Mouse (Mus musculus) liver, embryonic 11.5 days (tissue): ENCODE measurements around the gene Tdo2. TPM values are rescaled to one million over a fixed set of nuclear protein-coding genes. Genes with fewer than 3 reads are reported as not detected.

Source experiments
- ATAC-seq: fragments of 200-750 bp; cut with Nextera tagmentation; replicated peaks from 2 replicates; pipeline ENCODE4 v1.8.0; 2017; ENCODE audit warnings: moderate number of reproducible peaks, mild to moderate bottlenecking, moderate TSS enrichment, moderate library complexity; ENCODE audit not compliant: low FRiP score
- DNase-seq: peaks from one replicate; pipeline ENCODE4 v3.0.0-alpha.2; 2017; ENCODE audit warnings: low spot score
- H3K27ac ChIP-seq: fragments of 300-500 bp; sonication (generic); 2 replicates; pipeline ENCODE4 v1.5.1; 2014; ENCODE audit warnings: mild to moderate bottlenecking, low read depth, low read length, control low read depth
- H3K27me3 ChIP-seq: fragments of 300-500 bp; sonication (generic); replicated peaks from 2 replicates; pipeline ENCODE4 v1.6.1; 2014; ENCODE audit warnings: low read length, mixed read lengths; ENCODE audit not compliant: control insufficient read depth, insufficient read depth
- H3K36me3 ChIP-seq: fragments of 300-500 bp; sonication (generic); 2 replicates; pipeline ENCODE4 v1.6.1; 2014; ENCODE audit warnings: mild to moderate bottlenecking, low read length, moderate library complexity, mixed read lengths; ENCODE audit not compliant: control insufficient read depth, insufficient read depth
- H3K4me1 ChIP-seq: fragments of 300-500 bp; sonication (generic); replicated peaks from 2 replicates; pipeline ENCODE4 v1.6.1; 2014; ENCODE audit warnings: low read length, mixed read lengths; ENCODE audit not compliant: control insufficient read depth, insufficient read depth
- H3K4me2 ChIP-seq: fragments of 300-500 bp; sonication (generic); 2 replicates; pipeline ENCODE4 v1.6.1; 2014; ENCODE audit warnings: mild to moderate bottlenecking, control low read depth, moderate library complexity
- H3K4me3 ChIP-seq: fragments of 300-500 bp; sonication (generic); 2 replicates; pipeline ENCODE4 v1.5.1; 2014; ENCODE audit warnings: low read depth, low read length, control low read depth
- H3K9ac ChIP-seq: fragments of 300-500 bp; sonication (generic); 2 replicates; pipeline ENCODE4 v1.6.1; 2014; ENCODE audit warnings: low read depth, low read length, control low read depth
- H3K9me3 ChIP-seq: fragments of 300-500 bp; sonication (generic); 2 replicates; pipeline ENCODE4 v1.6.1; 2016; ENCODE audit warnings: low read length, inconsistent platforms, mixed read lengths; ENCODE audit not compliant: control insufficient read depth
- WGBS: fragments of 180-500 bp; shearing (Covaris S2); extraction: QIAGEN DNeasy Blood & Tissue Kit; methylation state at CpG from one replicate; pipeline ENCODE4 v1.1.7; 2014; 5-methylcytosine and 5-hydroxymethylcytosine counted together
- polyA plus RNA-seq: library from polyadenylated mRNA; unstranded; fragments of >200 nt; fragmentation: Nextera tagmentation; extraction: Ambion mirVana; gene quantifications from 2 replicates; pipeline ENCODE4 v1.2.1, GENCODE M21; 2014

The Tdo2 gene
- polyA plus RNA-seq = 0.38 and 0.71 TPM in 2 replicates

DNA sequence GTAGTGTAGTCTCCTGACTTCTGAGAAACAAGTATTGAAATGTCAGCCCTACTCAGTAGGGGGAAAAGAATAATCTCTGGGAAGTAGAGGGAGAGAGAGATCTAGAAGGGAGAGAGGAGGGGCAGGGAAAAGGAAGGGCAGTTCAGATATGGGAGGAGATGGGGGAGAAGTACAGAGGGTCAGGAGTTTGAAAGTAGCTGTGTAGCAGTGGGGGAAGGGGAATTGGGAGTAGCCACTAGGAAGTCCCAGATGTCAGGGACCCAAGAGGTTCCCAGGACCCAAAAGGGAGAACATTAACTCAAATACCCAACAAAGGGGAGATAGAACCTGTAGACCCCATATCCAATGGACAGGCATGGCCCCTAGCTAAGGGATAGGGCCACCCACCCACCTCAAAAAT, at the start of gene Tdo2:
Gene Tdo2, minus strand, starts transcription at position 101 of the 400 bp plus-strand sequence.
- H3K4me1 ChIP-seq = no peaks in the 10 kb centered on the region
- H3K27me3 ChIP-seq = no peaks in the 10 kb centered on the region
- ATAC-seq = no peak
- H3K9ac ChIP-seq = no peak within 1 kb of the TSS
- no peaks in the 10 kb centered on the region for H3K9me3 ChIP-seq
- H3K36me3 ChIP-seq = no peaks in the 10 kb centered on the region
- no peak within 1 kb of the TSS for H3K4me3 ChIP-seq
- no peak within 1 kb of the TSS for H3K4me2 ChIP-seq
- no peak within 1 kb of the TSS for H3K27ac ChIP-seq
- no peak for DNase-seq

DNA sequence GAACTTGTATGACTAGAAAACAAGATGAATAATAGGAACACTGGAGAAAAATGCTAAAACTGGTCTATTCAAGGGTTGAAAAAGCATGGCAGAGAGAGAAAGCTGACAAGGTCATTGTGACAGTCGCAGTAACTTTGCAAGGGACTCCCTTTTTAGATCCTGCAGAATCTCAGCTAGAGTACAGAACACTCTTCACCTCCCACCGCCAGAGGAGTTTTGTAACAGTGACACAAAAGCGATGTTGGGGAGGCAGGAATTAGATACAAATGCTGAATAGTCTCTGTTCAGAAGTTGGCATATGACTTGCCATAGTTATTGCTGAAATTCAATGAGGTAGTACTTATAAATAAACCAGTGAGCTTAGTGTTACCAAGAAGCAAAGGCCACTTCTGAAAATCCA, 47.1 kb upstream of the Tdo2 start:
- no peaks in the 10 kb centered on the region for H3K4me1 ChIP-seq
- no peak for DNase-seq
- no peak overlapping the region for H3K4me3 ChIP-seq
- no peaks in the 10 kb centered on the region for H3K9me3 ChIP-seq
- no peaks in the 10 kb centered on the region for H3K36me3 ChIP-seq
- no peak overlapping the region for H3K27ac ChIP-seq
- ATAC-seq = no peak
- H3K9ac ChIP-seq = no peak overlapping the region
- WGBS = 77% methylated on average over 3 of the region's 3 CpGs
- H3K4me2 ChIP-seq = no peak overlapping the region
- H3K27me3 ChIP-seq = no peaks in the 10 kb centered on the region

GRCm38 (mm10) chr3:82022421-82022920, 46.5 kb upstream of the Tdo2 start:
- no peaks in the 10 kb centered on the region for H3K4me1 ChIP-seq
- ATAC-seq (no peak), DNase-seq (no peak)
- H3K4me3 ChIP-seq = no peak overlapping the region
- H3K27me3 ChIP-seq = no peaks in the 10 kb centered on the region
- WGBS = 78% methylated on average over 8 of the region's 8 CpGs
- no peak overlapping the region for H3K27ac ChIP-seq
- no peaks in the 10 kb centered on the region for H3K9me3 ChIP-seq
- no peak overlapping the region for H3K9ac ChIP-seq
- H3K4me2 ChIP-seq = no peak overlapping the region
- no peaks in the 10 kb centered on the region for H3K36me3 ChIP-seq

DNA sequence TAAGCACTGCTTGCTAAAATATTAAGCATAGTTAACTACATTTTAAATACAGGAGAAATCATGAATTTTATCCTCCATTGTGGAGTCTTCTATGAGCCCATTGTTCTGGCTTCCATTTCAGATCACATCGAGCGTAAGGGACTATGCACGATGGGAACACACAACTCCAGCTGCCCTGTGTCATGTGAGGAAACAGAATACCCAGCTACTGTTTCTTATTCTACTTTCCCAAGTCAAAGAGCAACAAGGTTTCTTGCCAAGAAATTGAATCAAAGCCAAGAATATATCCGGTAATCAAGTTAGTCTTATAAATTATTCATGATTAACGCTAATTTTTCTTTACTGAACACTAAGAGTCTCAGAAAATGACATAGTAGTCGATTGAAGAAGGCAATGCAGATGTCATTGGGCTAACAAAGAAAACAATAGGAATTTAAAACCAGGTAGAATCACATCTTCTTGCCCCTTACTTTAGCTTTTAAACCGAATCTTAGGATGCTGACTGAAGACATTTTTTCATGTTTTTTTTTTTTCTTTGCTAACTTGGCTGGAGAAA, 38.2 kb upstream of the Tdo2 start:
- Histone ChIP-seq H3K4me1 (no peaks in the 10 kb centered on the region), H3K4me3 (no peak overlapping the region), H3K36me3 (no peaks in the 10 kb centered on the region), H3K27me3 (no peaks in the 10 kb centered on the region), H3K9me3 (no peaks in the 10 kb centered on the region), H3K4me2 (no peak overlapping the region), H3K27ac (no peak overlapping the region), H3K9ac (no peak overlapping the region)
- no peak for DNase-seq
- WGBS = 80% methylated on average over 7 of the region's 7 CpGs
- no peak for ATAC-seq

DNA sequence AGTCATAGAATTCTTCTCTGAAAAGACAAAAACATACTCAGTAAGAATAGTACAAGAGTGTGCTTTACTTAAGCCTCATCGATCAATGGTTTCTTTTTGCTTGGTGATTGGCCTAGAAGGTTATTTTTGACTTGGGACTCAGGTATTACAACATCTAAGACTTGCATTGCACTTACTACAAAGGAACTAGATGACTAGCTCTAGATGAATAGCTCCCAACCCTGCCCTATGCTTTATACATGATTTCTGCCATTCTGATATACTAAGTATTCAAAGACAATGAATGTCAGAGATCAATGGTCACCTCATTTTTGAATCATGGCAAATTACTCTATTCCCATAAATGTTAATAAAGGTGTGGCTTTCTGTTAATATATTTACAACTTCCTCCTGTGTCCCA, 31.0 kb upstream of the Tdo2 start:
- no peak overlapping the region for H3K27ac ChIP-seq
- H3K36me3 ChIP-seq = no peaks in the 10 kb centered on the region
- H3K4me2 ChIP-seq = no peak overlapping the region
- WGBS = 84% methylated on average over 1 of the region's 1 CpGs
- no peaks in the 10 kb centered on the region for H3K4me1 ChIP-seq
- ATAC-seq (no peak), DNase-seq (no peak)
- H3K9ac ChIP-seq = no peak overlapping the region
- no peak overlapping the region for H3K4me3 ChIP-seq
- no peaks in the 10 kb centered on the region for H3K9me3 ChIP-seq
- no peaks in the 10 kb centered on the region for H3K27me3 ChIP-seq

GRCm38 (mm10) chr3:81995988-81996387, 20.0 kb upstream of the Tdo2 start:
- no peaks in the 10 kb centered on the region for H3K4me1 ChIP-seq
- H3K9me3 ChIP-seq = no peaks in the 10 kb centered on the region
- no peaks in the 10 kb centered on the region for H3K27me3 ChIP-seq
- H3K4me2 ChIP-seq = no peak overlapping the region
- no peak for ATAC-seq
- no peak overlapping the region for H3K4me3 ChIP-seq
- no peak overlapping the region for H3K9ac ChIP-seq
- WGBS = 5% methylated on average over 1 of the region's 1 CpGs
- no peak for DNase-seq
- H3K27ac ChIP-seq = no peak overlapping the region
- no peaks in the 10 kb centered on the region for H3K36me3 ChIP-seq

GRCm38 (mm10) chr3:81995371-81995770, 19.4 kb upstream of the Tdo2 start:
- no peak overlapping the region for H3K27ac ChIP-seq
- no peaks in the 10 kb centered on the region for H3K4me1 ChIP-seq
- ATAC-seq (no peak), DNase-seq (no peak)
- no peaks in the 10 kb centered on the region for H3K27me3 ChIP-seq
- H3K4me2 ChIP-seq = no peak overlapping the region
- WGBS = 44% methylated on average over 4 of the region's 4 CpGs
- no peak overlapping the region for H3K9ac ChIP-seq
- H3K9me3 ChIP-seq = no peaks in the 10 kb centered on the region
- no peaks in the 10 kb centered on the region for H3K36me3 ChIP-seq
- no peak overlapping the region for H3K4me3 ChIP-seq

GRCm38 (mm10) chr3:81990531-81990930, 14.5 kb upstream of the Tdo2 start:
- H3K4me1 ChIP-seq = 0 out of 2 replicates have a peak, but pooled peaks cover 2% of the 10 kb centered on the region
- no peak for ATAC-seq
- 61% methylated on average over 3 of the region's 3 CpGs for WGBS

DNA sequence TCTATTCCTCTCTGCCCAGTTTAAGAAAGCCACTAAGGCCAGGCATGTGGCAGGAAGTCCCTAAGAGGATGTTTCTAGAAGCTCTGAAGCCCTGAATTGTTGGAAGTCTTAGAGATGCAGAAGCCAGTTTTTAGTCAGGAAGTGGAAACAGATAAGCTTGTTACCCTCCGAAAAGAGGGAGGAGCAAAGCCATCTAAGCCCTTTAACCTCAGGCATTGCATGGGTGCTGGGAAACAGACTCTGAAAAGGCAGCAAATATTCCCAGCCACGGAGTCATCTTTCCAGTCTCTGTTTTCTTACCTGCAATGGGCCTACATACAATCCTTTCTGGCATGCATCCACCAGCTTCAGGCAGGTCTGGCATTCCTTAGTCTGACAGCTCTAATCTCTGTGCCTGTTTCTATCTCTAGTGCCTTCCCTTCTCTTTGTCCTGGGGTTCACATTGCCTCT, 13.7 kb upstream of the Tdo2 start:
- Histone ChIP-seq H3K9ac (no peak overlapping the region), H3K36me3 (no peaks in the 10 kb centered on the region), H3K27ac (peak overlapping the region; percentile 19; the same call in 1 of the 2 replicates), H3K9me3 (no peaks in the 10 kb centered on the region), H3K4me1 (0 out of 2 replicates have a peak, but pooled peaks cover 2% of the 10 kb centered on the region), H3K4me2 (no peak overlapping the region), H3K4me3 (no peak overlapping the region), H3K27me3 (no peaks in the 10 kb centered on the region)
- 11% methylated on average over 2 of the region's 2 CpGs for WGBS
- no peak for ATAC-seq
- DNase-seq = no peak

More at GRCm38 (mm10) chr3:81990531-81990930, 14.5 kb upstream of the Tdo2 start:
- Histone ChIP-seq H3K36me3 (no peaks in the 10 kb centered on the region), H3K4me2 (no peak overlapping the region), H3K9me3 (no peaks in the 10 kb centered on the region), H3K27me3 (no peaks in the 10 kb centered on the region), H3K4me3 (no peak overlapping the region), H3K9ac (no peak overlapping the region), H3K27ac (no peak overlapping the region)
- DNase-seq = no peak
